Mouse (Mus musculus) thymus, postnatal 4 days (tissue): ENCODE data around the gene Neurl2.
"Not testable (repeated sequence)": the region's sequence is repeated elsewhere in the genome, so short reads cannot be mapped to it uniquely, and the experiment has no call there.

Source experiments
- DNase-seq: peaks from one replicate; pipeline ENCODE4 v3.0.0; 2021

The Neurl2 gene

GRCm38 (mm10) chr2:164815821-164816220, 17.4 kb downstream of the Neurl2 start:
- DNase-seq = no peak

- no peak for DNase-seq
Observed at GRCm38 (mm10) chr2:164815348-164815747, 17.9 kb downstream of the Neurl2 start.

DNA sequence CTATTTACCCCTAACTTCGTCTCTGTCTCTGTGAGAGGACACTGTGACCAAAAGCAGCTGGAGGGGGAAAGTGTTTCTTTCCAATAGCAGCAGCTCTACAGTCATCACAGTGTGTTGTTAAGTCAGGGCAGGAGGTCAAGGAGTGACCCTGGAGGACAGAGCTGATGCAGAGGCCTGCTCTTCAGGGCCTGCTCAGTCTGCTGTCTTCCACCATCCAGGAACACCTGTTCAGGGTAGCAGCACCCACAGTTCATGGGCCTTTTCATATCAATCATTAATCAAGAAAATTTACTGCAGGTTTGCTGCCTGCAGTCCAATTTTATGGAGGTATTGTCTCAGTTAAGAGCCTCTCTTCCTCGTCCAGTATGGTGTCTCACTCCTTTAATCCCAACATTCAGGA, 19.7 kb downstream of the Neurl2 start:
- no peak for DNase-seq

GRCm38 (mm10) chr2:164806614-164807013, 26.6 kb downstream of the Neurl2 start:
- no peak for DNase-seq

DNA sequence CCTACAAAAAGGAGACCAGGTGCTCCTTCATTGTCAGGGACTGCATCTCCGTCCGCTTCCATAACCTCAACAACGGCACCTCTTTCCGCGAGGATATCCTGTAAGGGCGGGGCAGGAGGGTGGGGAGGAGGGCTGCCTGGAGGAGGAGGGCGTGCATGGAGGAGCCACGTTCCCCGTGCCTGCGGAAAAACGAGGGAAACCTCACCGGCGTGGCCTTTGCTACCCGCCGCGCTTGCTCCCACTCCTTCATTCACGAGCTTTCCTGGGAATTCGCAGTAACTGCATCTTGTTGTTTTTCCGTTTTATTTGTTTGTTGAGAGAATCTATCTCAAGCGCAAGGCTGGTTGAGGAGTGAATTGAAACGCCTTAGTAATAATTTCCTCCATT, 27.9 kb downstream of the Neurl2 start:
- DNase-seq = no peak

DNA sequence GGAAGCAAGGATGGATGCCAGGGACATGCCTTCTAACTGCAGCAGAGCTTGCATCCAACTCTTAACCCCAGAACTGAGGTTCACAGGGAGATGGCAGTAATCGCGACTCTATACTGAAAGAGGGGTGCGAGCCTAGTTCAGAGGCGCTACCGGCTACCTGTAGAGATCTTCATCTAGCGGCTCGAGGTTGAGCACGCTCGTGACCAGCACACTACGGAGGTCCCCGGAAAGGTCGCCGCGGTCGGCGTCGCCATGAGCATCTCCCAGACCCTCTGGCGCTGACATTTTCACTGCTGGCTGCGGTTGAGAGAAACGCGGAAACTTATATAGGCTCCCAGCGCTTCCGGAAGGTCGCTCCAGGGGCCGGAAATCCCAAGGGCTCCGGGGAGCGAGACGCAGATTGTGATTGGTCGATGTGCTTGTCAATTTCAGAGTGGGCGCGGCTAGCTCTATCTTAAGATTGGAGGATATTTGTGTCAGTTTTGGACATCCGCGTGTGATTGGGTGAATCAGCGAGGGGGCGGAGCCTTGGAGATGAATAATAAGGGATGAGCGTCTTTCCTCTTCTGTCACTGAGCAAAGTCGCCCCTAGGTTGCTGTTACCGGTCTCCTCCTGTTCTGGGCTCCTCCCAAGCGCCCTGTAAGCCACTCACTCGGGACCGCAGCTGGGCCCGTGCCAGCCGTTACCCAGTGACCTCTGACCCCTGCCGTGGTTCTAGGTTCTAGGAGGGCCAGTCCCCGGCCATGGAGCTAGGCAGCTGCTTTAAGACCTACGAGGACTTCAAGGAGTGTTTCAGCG, 28.5 kb downstream of the Neurl2 start, which contains the start of the genes Acot8 and Zswim3:
TSS of gene Acot8 (minus strand) at position 350 of the 799 bp plus-strand sequence.
TSS of gene Zswim3 (plus strand) at position 566 of the 799 bp plus-strand sequence.
- DNase-seq = peak; percentile 98

GRCm38 (mm10) chr2:164803921-164804313, 29.3 kb downstream of the Neurl2 start:
- no peak for DNase-seq

- DNase-seq = no peak
Observed at GRCm38 (mm10) chr2:164803201-164803920, 29.9 kb downstream of the Neurl2 start.

DNA sequence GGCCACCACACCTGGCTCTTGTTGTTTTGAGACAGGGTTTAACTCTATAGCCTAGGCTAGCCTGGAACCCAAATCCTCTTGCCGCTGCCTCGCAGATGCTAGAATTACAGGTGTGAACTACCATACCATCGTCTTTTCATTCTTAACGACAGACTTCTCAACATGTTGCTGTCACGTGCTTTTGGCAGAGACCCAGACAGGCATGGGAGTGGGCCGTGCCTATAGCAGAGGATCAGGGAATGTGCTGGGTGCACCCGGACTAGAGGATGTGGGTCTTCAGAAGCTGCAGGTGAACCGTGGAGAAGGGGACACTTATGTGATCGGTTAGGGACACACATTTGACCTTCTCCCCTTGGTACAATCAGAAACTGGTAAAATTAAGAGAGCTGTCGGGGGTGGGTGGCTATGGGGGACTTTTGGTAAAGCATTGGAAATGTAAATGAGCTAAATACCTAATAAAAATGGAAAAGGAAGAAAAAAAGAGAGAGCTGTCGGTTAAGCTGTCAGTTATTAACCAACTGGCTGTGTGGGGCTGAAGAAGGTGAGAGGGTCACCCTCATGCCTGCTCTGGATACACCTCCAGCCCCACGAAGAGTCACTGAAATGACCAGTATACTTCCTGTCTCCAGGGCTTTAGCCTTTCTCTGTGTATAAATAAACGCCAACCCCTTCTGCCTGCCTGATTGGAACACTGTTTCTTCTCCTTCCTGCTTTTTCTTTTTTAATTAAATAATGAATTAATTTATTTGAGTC, 32.8 kb downstream of the Neurl2 start:
- no peak for DNase-seq

DNA sequence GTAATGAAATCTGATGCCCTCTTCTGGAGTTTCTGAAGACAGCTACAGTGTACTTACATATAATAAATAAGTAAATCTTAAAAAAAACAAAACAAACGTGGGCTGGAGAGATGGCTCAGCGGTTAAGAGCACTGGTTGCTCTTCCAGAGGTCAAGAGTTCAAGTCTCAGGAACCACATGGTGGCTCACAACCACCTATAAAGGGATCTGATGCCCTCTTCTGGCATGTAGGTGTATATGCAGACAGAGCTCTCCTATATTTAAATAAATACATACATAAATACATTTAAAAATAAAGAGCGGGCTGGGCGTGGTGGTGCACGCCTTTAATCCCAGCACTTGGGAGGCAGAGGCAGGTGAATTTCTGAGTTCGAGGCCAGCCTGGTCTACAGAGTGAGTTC, 34.7 kb downstream of the Neurl2 start:
- DNase-seq = not testable (repeated sequence)

DNA sequence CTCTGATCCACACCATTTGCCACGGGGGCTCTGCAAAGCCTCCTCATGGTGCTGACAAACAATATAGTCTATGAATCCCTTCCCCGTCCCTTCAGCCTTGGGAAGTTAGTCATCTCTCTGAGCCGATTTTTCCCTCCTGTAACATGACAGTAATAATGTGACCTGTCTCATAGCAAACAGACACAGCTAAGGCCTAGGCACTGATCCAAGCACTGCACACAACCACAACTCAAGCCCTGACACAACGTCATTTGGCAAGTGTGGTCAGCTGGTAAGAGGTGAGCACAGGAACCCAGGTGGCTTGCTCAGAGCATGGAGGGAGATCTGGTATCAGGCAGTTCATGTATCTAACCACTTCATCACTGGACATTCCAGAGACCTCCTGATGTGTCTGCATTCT, 37.4 kb downstream of the Neurl2 start:
- DNase-seq = no peak

GRCm38 (mm10) chr2:164794293-164794692, 39.0 kb downstream of the Neurl2 start:
- DNase-seq = peak; percentile 80

DNA sequence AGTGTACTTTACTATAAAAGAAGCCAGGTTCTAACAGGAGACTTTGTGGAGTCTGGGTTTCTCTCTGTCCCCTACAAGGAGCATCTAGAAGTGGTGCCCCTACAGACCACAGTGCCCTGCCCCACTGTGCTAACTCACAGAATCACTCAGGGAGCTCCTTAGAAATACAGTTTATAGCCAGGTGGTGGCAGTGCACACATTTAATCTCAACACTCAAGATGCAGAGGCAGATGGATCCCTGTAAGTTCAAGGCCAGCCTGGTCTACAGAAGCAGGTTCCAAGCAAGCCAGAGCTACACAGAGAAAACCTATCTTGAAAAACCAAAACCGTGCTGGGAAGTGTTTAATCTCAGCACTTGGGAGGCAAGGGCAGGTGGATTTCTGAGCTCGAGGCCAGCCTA, 39.5 kb downstream of the Neurl2 start:
- no peak for DNase-seq

- DNase-seq = peak; percentile 81
Observed at GRCm38 (mm10) chr2:164793236-164793635, 40.0 kb downstream of the Neurl2 start.

GRCm38 (mm10) chr2:164792400-164793190, 40.7 kb downstream of the Neurl2 start:
- DNase-seq = no peak

DNA sequence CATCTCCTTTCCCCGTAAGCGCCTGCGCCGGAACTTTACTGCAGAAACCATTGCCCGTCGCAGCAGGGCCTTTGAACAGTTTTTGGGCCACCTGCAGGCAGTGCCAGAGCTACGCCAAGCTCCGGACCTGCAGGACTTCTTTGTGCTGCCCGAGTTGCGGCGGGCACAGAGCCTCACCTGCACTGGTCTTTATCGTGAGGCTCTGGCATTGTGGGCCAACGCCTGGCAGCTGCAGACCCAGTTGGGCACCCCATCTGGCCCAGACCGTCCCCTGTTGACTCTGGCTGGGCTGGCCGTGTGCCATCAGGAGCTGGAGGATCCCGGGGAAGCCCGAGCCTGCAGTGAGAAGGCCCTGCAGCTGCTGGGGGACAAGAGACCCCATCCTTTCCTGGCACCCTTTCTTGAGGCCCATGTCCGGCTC, 41.4 kb downstream of the Neurl2 start:
- no peak for DNase-seq

- no peak for DNase-seq
Observed at GRCm38 (mm10) chr2:164790451-164790850, 42.8 kb downstream of the Neurl2 start.

GRCm38 (mm10) chr2:164788411-164788810, 44.8 kb downstream of the Neurl2 start:
- no peak for DNase-seq

DNA sequence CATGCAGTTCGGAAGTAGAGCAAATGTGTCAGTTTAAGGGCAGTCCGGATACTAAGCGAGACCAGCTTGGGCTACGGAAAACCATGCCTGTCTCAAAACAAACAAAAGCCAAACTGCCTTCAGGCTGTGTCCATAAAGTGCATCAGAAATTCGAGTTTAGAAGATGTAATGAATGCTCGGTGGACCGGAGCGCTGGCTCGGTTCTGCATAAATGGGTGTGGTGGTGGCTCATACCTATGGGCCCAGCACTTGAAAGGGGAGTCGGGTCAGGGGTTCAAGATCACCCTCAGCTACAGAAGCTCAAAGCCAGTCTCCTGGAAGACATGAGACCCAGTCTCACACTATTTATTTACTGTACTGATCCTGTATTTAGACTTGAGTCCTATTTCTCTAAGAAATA, 45.5 kb downstream of the Neurl2 start:
- DNase-seq = no peak

- DNase-seq = no peak
Observed at GRCm38 (mm10) chr2:164787032-164787431, 46.2 kb downstream of the Neurl2 start.

GRCm38 (mm10) chr2:164786388-164786885, 46.8 kb downstream of the Neurl2 start:
- no peak for DNase-seq
